Mouse (Mus musculus): ENCODE measurements around the gene Arhgap27. TPM values are rescaled to one million over a fixed set of nuclear protein-coding genes. Genes with fewer than 3 reads are reported as not detected.
A peak's percentile ranks its signal among the peaks of the same experiment; 100 is the strongest.

The Arhgap27 gene
- total and polyA plus RNA-seq, 3 experiments: 6.3 to 15.0 TPM; not detected in 1

DNA sequence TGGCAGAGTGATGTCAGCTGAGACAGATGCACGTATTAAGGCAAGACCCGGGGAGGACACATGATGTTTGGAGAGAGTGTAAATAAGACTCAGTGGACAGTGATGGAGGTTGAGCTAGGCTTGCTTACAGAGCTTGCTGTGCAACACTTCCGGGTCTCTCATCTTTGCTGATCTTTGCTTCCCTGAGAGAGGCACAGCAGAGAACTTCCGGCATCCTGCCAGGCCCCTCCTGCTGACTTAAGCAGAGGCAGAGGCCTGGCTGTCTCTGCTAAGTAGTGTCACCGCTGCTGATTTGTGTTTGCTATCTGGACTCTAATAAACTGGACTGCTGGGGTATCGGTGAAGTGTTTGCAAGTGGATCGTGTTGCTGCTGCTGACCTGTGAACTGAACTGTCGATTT is 55.6 kb downstream of the Arhgap27 start:
- no peak for DNase-seq (ENCODE audit: low read depth, low spot score)
- Histone ChIP-seq H3K27ac (ENCODE audit: control insufficient read depth, low read depth, low read length) (no peak overlapping the region), H3K9ac (ENCODE audit: control insufficient read depth, low read depth, low read length, poor library complexity, severe bottlenecking) (no peak overlapping the region)

DNA sequence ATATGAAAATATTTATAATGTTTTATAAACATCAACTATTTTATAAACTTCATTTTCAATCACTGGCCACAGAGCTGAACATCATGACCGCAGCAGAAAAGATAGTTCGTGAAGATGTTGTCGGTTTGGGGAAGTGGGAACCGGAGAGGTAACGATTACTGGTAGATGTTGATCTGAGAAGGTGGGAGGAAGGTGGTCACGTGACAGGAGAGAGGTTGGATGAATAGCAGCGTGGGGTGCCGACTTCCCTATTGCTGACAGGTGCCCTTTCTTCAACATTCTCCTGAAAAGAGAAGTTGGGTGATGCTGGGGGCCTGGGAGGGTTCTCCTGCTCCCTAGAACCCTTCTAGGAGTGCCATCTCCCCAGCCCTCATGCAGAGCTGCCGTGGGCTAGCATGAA is 59.0 kb downstream of the Arhgap27 start:
- DNase-seq (ENCODE audit: low read depth, low spot score): peak; percentile 49
- H3K9ac ChIP-seq (ENCODE audit: control insufficient read depth, low read depth, low read length, poor library complexity, severe bottlenecking): no peak overlapping the region
- H3K4me1 ChIP-seq (ENCODE audit: control insufficient read depth in 1 of 2, insufficient read depth in 2 of 2, low read length in 2 of 2): peaks cover 0 to 2% of the 10 kb centered on the region in 2 experiments; a peak in 1 of 4 replicates
- H3K27ac ChIP-seq (ENCODE audit: control insufficient read depth, low read depth, low read length): no peak overlapping the region
- peaks cover 4 to 6% of the 10 kb centered on the region in 2 experiments for H3K27me3 ChIP-seq (ENCODE audit: control insufficient read depth in 1 of 2, insufficient read depth in 2 of 2, low read length in 2 of 2)
- H3K4me3 ChIP-seq (ENCODE audit: control insufficient read depth in 1 of 2, insufficient read depth in 1 of 2, low read depth in 2 of 2, low read length in 2 of 2): no peak overlapping the region
- TF ChIP-seq USF2 (IDR thresholded peaks at IDR 0.05; ENCODE audit: borderline replicate concordance in 1 of 2, insufficient read depth in 1 of 2, low read depth in 1 of 2, low read length in 2 of 2) (peak; percentile 29 to 60; a peak in 2 of 4 replicates), USF1 (IDR thresholded peaks at IDR 0.05; ENCODE audit: low read depth, low read length) (peak; percentile 92), JUND (IDR thresholded peaks at IDR 0.05; ENCODE audit: low read depth, low read length) (no peak), MAX (IDR thresholded peaks at IDR 0.05; ENCODE audit: low read length) (peak; percentile 59; the same call in 1 of the 2 replicates), BHLHE40 (IDR thresholded peaks at IDR 0.05; ENCODE audit: borderline replicate concordance, low read depth, low read length) (peak; percentile 56; the same call in 1 of the 2 replicates)
- H3K9me3 ChIP-seq (replicated peaks; ENCODE audit: insufficient read depth, low read length): no peaks in the 10 kb centered on the region
- H3K36me3 ChIP-seq (ENCODE audit: control insufficient read depth in 1 of 2, insufficient read depth in 2 of 2, low read length in 2 of 2): no peaks in the 10 kb centered on the region
- H3K79me2 ChIP-seq (ENCODE audit: control insufficient read depth, insufficient read depth, low read length, poor library complexity): no peaks in the 10 kb centered on the region

More for the DNA sequence above, 55.6 kb downstream of the Arhgap27 start:
- Histone ChIP-seq H3K9me3 (replicated peaks; ENCODE audit: insufficient read depth, low read length) (no peaks in the 10 kb centered on the region), H3K79me2 (ENCODE audit: control insufficient read depth, insufficient read depth, low read length, poor library complexity) (no peaks in the 10 kb centered on the region), H3K4me3 (ENCODE audit: control insufficient read depth in 1 of 2, insufficient read depth in 1 of 2, low read depth in 2 of 2, low read length in 2 of 2) (no peak overlapping the region), H3K36me3 (ENCODE audit: control insufficient read depth in 1 of 2, insufficient read depth in 2 of 2, low read length in 2 of 2) (no peaks in the 10 kb centered on the region), H3K4me1 (ENCODE audit: control insufficient read depth in 1 of 2, insufficient read depth in 2 of 2, low read length in 2 of 2) (peaks cover 0 to 2% of the 10 kb centered on the region in 2 experiments; a peak in 1 of 4 replicates), H3K27me3 (ENCODE audit: control insufficient read depth in 1 of 2, insufficient read depth in 2 of 2, low read length in 2 of 2) (peaks cover 3 to 4% of the 10 kb centered on the region in 2 experiments)
- no peak for TF ChIP-seq RCOR1 (IDR thresholded peaks at IDR 0.05; ENCODE audit: low read depth, low read length)
- TF ChIP-seq POLR2A (IDR thresholded peaks at IDR 0.05; ENCODE audit: control insufficient read depth in 1 of 2, insufficient read depth in 1 of 2, low read depth in 1 of 2, low read length in 2 of 2, poor library complexity in 1 of 2): no peak
- no peak for TF ChIP-seq POLR2AphosphoS5 (IDR thresholded peaks at IDR 0.05; ENCODE audit: borderline replicate concordance, low read depth, low read length)
- TF ChIP-seq GATA1 (IDR thresholded peaks at IDR 0.05; ENCODE audit: low read depth, low read length): no peak
- no peak for TF ChIP-seq TAL1 (IDR thresholded peaks at IDR 0.05; ENCODE audit: low read length)
- TF ChIP-seq MEF2A (IDR thresholded peaks at IDR 0.05; ENCODE audit: extremely low read depth, insufficient replicate concordance, low read depth, low read length, poor library complexity, severe bottlenecking): no peak
- no peak for TF ChIP-seq SIN3A (IDR thresholded peaks at IDR 0.05; ENCODE audit: low read length)
- TF ChIP-seq KAT2A (conservative IDR thresholded peaks at IDR 0.05; ENCODE audit: low read depth, low read length): no peak
- no peak for TF ChIP-seq E2F4 (IDR thresholded peaks at IDR 0.05; ENCODE audit: borderline replicate concordance, low read depth, low read length)
- TF ChIP-seq CHD1 (IDR thresholded peaks at IDR 0.05; ENCODE audit: low read depth, low read length): no peak
- TF ChIP-seq USF1 (IDR thresholded peaks at IDR 0.05; ENCODE audit: low read depth, low read length): no peak

Measured in MEL (cell line).